Comparison of ENCODE assay signal across 16 mouse cellular contexts in the genomic region with DNA sequence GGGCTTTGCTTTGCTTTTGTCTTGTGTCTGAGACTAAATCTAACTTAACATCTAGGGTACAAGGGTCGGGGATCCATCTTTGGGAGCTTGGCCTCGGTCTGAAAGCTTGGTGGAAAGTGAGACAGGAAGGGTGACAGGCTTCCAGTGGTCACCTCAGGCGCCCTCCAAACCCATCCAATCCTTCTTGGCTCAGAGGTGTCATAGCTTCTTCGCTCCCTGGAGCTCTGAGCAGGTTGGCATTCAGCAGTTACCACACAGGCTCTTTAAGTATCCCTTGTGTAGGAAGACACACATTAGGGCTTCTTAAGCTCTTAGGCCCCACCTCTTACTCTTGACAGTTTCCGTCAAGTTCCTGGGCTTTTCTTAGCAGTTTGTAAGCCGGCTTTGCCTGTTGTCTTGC.
"Had no signal": no experiment of that assay in that cellular context is flagged by ENCODE, and none has a peak within 500 bp of the region (broad histone marks: within the 10 kb centered on the region; RNA-seq: fewer than 3 reads in every experiment).

No protein-coding gene starts in this region.

- H3K4me2 ChIP-seq: lung, embryonic 15.5 days; midbrain, embryonic 12.5 days; neural tube, embryonic 12.5 days had no signal

- DNase-seq: lung, adult 2 months; lung, postnatal 14 days; lung, postnatal 36 days; midbrain, embryonic 14.5 days; right cerebral cortex, postnatal 14 days; spleen, adult 18-20 months; thymus, adult 18-20 months; thymus, postnatal 14 days; thymus, postnatal 36 days had no signal

- H3K27ac ChIP-seq: lung, embryonic 15.5 days; macrophage; midbrain, embryonic 12.5 days; neural tube, embryonic 12.5 days had no signal

- H3K9me3 ChIP-seq: lung, embryonic 15.5 days; megakaryocyte, embryonic 14.5 days; midbrain, embryonic 12.5 days; neural tube, embryonic 12.5 days had no signal

- H3K4me3 ChIP-seq: lung, embryonic 15.5 days; megakaryocyte, embryonic 14.5 days; midbrain, embryonic 12.5 days; neural tube, embryonic 12.5 days had no signal

- H3K27me3 ChIP-seq: lung, embryonic 15.5 days; megakaryocyte, embryonic 14.5 days; midbrain, embryonic 12.5 days; neural tube, embryonic 12.5 days had no signal

- H3K9ac ChIP-seq: liver, postnatal 0 days; lung, embryonic 15.5 days; midbrain, embryonic 12.5 days; neural tube, embryonic 12.5 days had no signal

- ATAC-seq: lung, postnatal 0 days had no signal
